Mouse (Mus musculus): Measurements from ENCODE around the gene 4930550C14Rik. TPM values are rescaled to one million over a fixed set of nuclear protein-coding genes. Genes with fewer than 3 reads are reported as not detected.

The 4930550C14Rik gene
- polyA plus RNA-seq (2014; fragmentation: Illumina TruSeq; extraction: RNeasy Lipid Tissue Mini Kit (QIAGEN cat#74804); ENCODE audit: low read depth, low replicate concordance), result 2.5 TPM

GRCm38 (mm10) chr9:53402291-53402711 is at the start of gene 4930550C14Rik:
Gene 4930550C14Rik (plus strand): TSS chr9:53402325.

GRCm38 (mm10) chr9:53383951-53384866 is 17.9 kb upstream of the 4930550C14Rik start, which contains the start of gene Kdelc2:
Gene Kdelc2 (plus strand): TSS chr9:53384025.

Other genes with a start within 250 kb of the 4930550C14Rik start
- gene Ddx10, start 154.3 kb upstream of the 4930550C14Rik start, polyA plus RNA-seq (2014; fragmentation: Illumina TruSeq; extraction: RNeasy Lipid Tissue Mini Kit (QIAGEN cat#74804); ENCODE audit: low read depth, low replicate concordance), result 52.0 TPM
- gene Exph5, start 100.7 kb upstream of the 4930550C14Rik start, polyA plus RNA-seq (2014; fragmentation: Illumina TruSeq; extraction: RNeasy Lipid Tissue Mini Kit (QIAGEN cat#74804); ENCODE audit: low read depth, low replicate concordance), result 24.6 TPM
- 40.3 TPM for gene Kdelc2, start 18.3 kb upstream of the 4930550C14Rik start, polyA plus RNA-seq (2014; fragmentation: Illumina TruSeq; extraction: RNeasy Lipid Tissue Mini Kit (QIAGEN cat#74804); ENCODE audit: low read depth, low replicate concordance)
- gene Atm, start 134.4 kb downstream of the 4930550C14Rik start, polyA plus RNA-seq (2014; fragmentation: Illumina TruSeq; extraction: RNeasy Lipid Tissue Mini Kit (QIAGEN cat#74804); ENCODE audit: low read depth, low replicate concordance), result 21.9 TPM
- gene Npat, start 134.7 kb downstream of the 4930550C14Rik start, polyA plus RNA-seq (2014; fragmentation: Illumina TruSeq; extraction: RNeasy Lipid Tissue Mini Kit (QIAGEN cat#74804); ENCODE audit: low read depth, low replicate concordance), result 33.0 TPM
- gene Acat1, start 208.1 kb downstream of the 4930550C14Rik start, polyA plus RNA-seq (2014; fragmentation: Illumina TruSeq; extraction: RNeasy Lipid Tissue Mini Kit (QIAGEN cat#74804); ENCODE audit: low read depth, low replicate concordance), result 111 TPM